Mouse (Mus musculus) olfactory bulb, adult 2 months (tissue): ENCODE measurements around the gene Clec12b.

Source experiments
- CTCF ChIP-seq: fragments of 200-500 bp; IDR thresholded peaks from 2 replicates; pipeline ENCODE4 v1.5.1; 2012; ENCODE audit warnings: low read depth, mild to moderate bottlenecking, low read length, moderate library complexity; ENCODE audit not compliant: insufficient read depth
- POLR2A ChIP-seq: fragments of 200-500 bp; IDR thresholded peaks from 2 replicates; pipeline ENCODE4 v1.6.1; 2012; ENCODE audit warnings: mild to moderate bottlenecking, low read depth, low read length, moderate library complexity; ENCODE audit not compliant: insufficient read depth

DNA sequence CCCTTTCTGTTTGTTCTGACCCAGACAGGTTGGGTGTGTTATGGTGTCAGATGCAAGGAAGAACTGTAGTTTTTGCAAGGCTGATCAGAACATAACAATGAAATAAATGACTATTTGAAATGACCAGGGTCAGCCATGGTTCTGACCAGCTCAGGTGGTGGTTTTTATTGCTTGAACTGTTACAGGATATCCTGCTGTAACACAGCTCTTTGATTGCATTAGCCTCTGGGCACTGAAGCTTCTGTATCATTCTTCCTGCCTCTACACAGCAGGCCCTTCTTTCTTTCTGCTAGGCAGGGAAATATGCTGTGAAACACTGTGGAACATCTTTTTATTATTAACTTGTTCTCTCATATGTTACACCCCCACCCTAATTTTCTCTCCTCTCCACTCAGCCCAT is 29.2 kb downstream of the Clec12b start:
- no peak for TF ChIP-seq CTCF
- no peak for TF ChIP-seq POLR2A
